Mouse (Mus musculus): ENCODE measurements around the gene Ciz1. TPM values are rescaled to one million over a fixed set of nuclear protein-coding genes. Genes with fewer than 3 reads are reported as not detected.

Ciz1 gene
- polyA plus RNA-seq, 1 experiment from 2014 or later: 44.7 TPM

DNA sequence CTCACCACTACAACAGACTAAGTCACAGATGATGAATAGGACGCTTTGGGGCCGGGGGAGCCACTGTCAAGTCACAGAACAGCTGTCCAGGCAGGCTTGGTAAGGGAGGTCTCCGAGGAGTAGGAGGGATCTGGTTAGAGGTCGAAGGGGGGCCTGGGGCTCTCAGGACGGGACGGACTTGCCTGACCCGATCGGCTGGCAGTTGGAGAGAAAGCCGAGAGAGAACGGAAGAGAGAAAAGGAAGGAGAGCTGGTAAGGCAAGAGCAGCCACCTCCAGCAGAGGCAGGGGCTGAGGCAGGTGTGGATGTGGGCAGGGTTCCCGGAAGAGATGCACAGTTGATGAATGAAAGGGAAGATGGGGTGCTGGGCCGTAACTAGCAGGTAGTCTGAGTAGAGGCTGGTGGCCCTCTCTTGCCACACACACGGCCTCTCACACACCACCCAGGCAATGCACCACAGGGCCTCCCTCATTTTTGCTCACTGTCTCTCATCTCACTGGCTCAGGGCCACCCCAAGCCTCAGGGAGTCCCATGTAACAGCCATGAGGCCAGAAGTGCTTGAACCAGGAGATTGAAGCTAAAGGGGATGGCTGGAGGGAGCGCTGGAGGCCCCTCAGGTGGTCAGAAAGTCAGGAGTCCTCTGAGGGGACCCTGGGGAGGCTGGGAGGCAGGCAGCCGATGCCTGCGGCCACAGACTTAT is 43.1 kb upstream of the Ciz1 start:
- Histone ChIP-seq H3K4me1 (ENCODE audit: control insufficient read depth, insufficient read depth, low read length) (peaks cover 16% of the 10 kb centered on the region), H3K4me3 (ENCODE audit: low read depth, low read length) (no peak overlapping the region), H3K27me3 (ENCODE audit: control insufficient read depth, insufficient read depth, low read length) (no peaks in the 10 kb centered on the region), H3K9me3 (ENCODE audit: control insufficient read depth, low read depth, low read length) (no peaks in the 10 kb centered on the region), H3K9ac (replicated peaks; ENCODE audit: low read depth, low read length) (no peak overlapping the region), H3K36me3 (ENCODE audit: control insufficient read depth, insufficient read depth, low read length) (peaks cover 50% of the 10 kb centered on the region), H3K27ac (ENCODE audit: low read length) (no peak overlapping the region), H3K4me2 (replicated peaks; ENCODE audit: low read depth, low read length) (no peak overlapping the region)
- no peak for ATAC-seq (ENCODE audit: insufficient number of reproducible peaks, insufficient read depth, low FRiP score, low read depth)
- 87% methylated on average over 16 of the region's 16 CpGs for WGBS

DNA sequence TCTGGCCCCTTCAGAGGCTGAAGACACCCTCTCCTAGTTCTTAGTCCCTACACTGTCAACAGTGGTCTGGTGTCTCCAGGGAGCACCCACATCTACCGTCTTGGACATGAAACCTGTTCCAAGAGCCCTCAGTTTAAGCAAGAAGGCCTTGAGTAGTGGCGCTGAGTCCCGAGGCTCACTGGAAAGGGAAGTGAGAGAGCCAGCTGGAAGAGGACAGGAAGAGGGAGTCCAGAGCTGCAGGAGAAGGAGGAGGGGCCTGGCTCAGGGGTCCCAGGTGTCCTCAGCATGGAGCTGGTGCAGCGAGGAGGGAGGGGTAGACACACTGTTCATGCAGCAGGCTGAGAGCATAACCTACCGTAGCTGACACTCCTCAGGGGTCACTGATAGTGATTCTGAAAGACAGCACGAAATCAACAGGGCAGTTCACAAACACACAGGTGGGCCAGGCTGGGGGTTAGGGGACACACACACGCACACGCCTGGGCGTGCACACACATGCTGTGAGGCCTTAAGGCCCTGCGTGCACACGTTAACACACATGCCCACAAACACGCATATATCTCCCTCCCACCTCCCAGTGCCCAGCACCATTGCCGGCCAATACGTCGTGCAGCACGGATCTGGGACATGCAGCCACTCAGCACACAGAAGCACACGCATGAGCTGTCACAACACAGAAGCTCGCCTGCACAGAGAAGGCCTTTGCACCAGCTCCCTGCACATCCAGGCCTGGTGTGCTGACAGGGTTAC is 41.9 kb upstream of the Ciz1 start:
- Histone ChIP-seq H3K4me1 (ENCODE audit: control insufficient read depth, insufficient read depth, low read length) (peaks cover 22% of the 10 kb centered on the region), H3K36me3 (ENCODE audit: control insufficient read depth, insufficient read depth, low read length) (peaks cover 42% of the 10 kb centered on the region; the same call in 1 of the 2 replicates), H3K4me3 (ENCODE audit: low read depth, low read length) (no peak overlapping the region), H3K9me3 (ENCODE audit: control insufficient read depth, low read depth, low read length) (no peaks in the 10 kb centered on the region), H3K27me3 (ENCODE audit: control insufficient read depth, insufficient read depth, low read length) (no peaks in the 10 kb centered on the region), H3K27ac (ENCODE audit: low read length) (no peak overlapping the region), H3K4me2 (replicated peaks; ENCODE audit: low read depth, low read length) (peak overlapping the region; percentile 100), H3K9ac (replicated peaks; ENCODE audit: low read depth, low read length) (no peak overlapping the region)
- 83% methylated on average over 18 of the region's 18 CpGs for WGBS
- no peak for ATAC-seq (ENCODE audit: insufficient number of reproducible peaks, insufficient read depth, low FRiP score, low read depth)

DNA sequence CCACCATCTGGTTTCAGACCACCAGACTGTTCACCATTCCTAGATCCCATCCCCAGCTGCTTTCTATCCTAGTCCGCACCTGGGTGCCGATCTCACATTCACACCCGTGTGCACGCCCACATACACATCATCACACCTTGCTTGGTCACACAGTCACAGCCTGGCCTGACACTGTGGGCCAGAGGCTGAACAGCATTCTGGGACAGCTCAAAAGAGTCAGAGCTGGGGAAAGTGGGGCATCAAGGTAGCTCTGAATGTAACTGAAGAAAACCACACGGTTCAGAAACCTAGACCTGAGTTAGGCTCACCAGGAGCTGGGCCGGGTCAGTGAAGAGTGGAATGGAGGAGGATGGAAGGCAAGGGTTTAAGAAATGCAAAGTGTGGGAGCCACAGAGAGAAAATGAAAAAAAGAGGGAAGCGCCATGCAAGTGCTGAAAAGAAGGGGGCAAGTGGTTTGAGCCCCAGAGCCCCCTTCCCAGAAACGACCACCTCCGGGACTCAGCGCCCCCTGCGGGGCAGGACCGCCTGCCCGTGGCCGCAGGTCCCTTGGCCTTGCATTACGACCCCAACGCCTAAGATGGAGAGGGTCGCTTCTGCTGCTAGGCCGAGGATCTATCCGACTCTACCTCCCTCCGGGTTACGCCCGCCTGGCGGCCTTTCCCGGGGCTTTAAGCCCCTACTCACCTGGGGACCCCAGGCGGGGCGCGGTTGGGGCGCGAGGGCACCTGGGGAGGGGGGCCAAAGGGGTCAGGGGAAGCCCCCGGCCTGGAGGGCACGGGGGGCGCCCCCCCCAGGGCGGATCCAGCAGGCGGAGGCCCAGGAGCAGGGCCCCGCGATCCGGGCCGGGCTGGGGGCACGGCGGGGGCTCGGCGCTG is 40.4 kb upstream of the Ciz1 start:
- Histone ChIP-seq H3K9me3 (ENCODE audit: control insufficient read depth, low read depth, low read length) (no peaks in the 10 kb centered on the region), H3K36me3 (ENCODE audit: control insufficient read depth, insufficient read depth, low read length) (peaks cover 33% of the 10 kb centered on the region; the same call in 1 of the 2 replicates), H3K9ac (replicated peaks; ENCODE audit: low read depth, low read length) (peak overlapping the region; percentile 65), H3K4me1 (ENCODE audit: control insufficient read depth, insufficient read depth, low read length) (peaks cover 35% of the 10 kb centered on the region), H3K4me2 (replicated peaks; ENCODE audit: low read depth, low read length) (peak overlapping the region; percentile 100), H3K4me3 (ENCODE audit: low read depth, low read length) (peak overlapping the region; percentile 82), H3K27ac (ENCODE audit: low read length) (peak overlapping the region; percentile 44; the same call in 1 of the 2 replicates), H3K27me3 (ENCODE audit: control insufficient read depth, insufficient read depth, low read length) (no peaks in the 10 kb centered on the region)
- 9% methylated on average over 36 of the region's 42 CpGs for WGBS
- ATAC-seq (ENCODE audit: insufficient number of reproducible peaks, insufficient read depth, low FRiP score, low read depth): no peak

DNA sequence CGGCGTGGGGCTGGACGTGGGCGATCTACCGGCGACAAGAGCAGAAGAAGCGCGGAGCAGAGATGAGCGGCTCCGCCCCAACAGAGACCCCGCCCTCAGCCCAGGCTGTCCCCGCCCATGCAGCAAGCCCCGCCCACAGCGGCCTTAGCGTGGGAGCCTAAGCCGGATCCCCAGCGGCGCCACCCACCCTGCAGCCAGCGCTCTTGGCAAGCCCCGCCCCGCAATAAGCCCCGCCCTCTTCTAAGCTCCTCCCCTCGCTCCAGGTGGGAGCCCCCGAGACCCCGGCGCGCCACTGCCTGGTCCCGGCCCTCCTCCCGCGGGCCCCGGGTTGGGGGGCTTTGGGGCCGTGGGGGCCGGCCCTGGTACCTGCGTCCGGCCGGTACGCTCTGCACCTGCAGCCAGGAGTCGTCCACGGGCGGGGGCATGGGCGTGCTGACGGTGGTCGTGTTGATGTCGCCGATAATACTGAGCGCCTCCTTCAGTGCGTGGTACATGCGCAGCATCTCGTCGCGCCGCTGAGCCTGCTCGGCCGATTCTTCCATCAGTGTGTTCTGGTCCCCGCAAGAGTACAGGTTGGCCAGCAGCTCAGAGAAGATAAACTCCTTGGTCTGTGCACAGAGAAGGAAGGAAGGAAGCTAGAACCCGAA is 39.7 kb upstream of the Ciz1 start:
- H3K4me2 ChIP-seq (replicated peaks; ENCODE audit: low read depth, low read length): peak overlapping the region; percentile 100
- H3K4me1 ChIP-seq (ENCODE audit: control insufficient read depth, insufficient read depth, low read length): peaks cover 43% of the 10 kb centered on the region
- peak overlapping the region; percentile 44; the same call in 1 of the 2 replicates for H3K27ac ChIP-seq (ENCODE audit: low read length)
- H3K36me3 ChIP-seq (ENCODE audit: control insufficient read depth, insufficient read depth, low read length): peaks cover 25% of the 10 kb centered on the region; the same call in 1 of the 2 replicates
- peak overlapping the region; percentile 82 for H3K4me3 ChIP-seq (ENCODE audit: low read depth, low read length)
- no peaks in the 10 kb centered on the region for H3K27me3 ChIP-seq (ENCODE audit: control insufficient read depth, insufficient read depth, low read length)
- 2% methylated on average over 44 of the region's 56 CpGs for WGBS
- H3K9me3 ChIP-seq (ENCODE audit: control insufficient read depth, low read depth, low read length): no peaks in the 10 kb centered on the region
- ATAC-seq (ENCODE audit: insufficient number of reproducible peaks, insufficient read depth, low FRiP score, low read depth): peak; percentile 79
- peak overlapping the region; percentile 65 for H3K9ac ChIP-seq (replicated peaks; ENCODE audit: low read depth, low read length)

DNA sequence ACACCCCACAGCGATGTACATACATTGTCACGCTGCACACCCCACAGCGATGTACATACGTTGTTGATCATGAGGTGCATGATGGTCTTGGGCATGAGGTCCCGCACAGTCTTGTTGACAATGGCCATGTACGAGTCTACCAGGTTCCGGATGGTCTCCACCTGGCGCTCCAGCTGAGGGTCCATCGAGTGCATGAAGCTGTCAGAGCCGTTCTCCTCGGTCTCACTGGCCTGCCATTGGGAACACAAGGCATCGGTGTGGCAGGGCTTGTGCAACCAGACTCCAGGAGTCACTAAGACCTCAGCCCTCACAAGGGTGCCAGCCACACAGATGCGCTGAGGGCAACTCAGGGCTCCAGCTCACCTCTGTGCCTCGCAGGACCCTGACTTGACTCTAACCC is 37.3 kb upstream of the Ciz1 start:
- H3K9me3 ChIP-seq (ENCODE audit: control insufficient read depth, low read depth, low read length): no peaks in the 10 kb centered on the region
- H3K27ac ChIP-seq (ENCODE audit: low read length): peak overlapping the region; percentile 99
- peak overlapping the region; percentile 30; the same call in 1 of the 2 replicates for H3K4me2 ChIP-seq (replicated peaks; ENCODE audit: low read depth, low read length)
- no peak overlapping the region for H3K4me3 ChIP-seq (ENCODE audit: low read depth, low read length)
- ATAC-seq (ENCODE audit: insufficient number of reproducible peaks, insufficient read depth, low FRiP score, low read depth): no peak
- 89% methylated on average over 14 of the region's 14 CpGs for WGBS
- H3K9ac ChIP-seq (replicated peaks; ENCODE audit: low read depth, low read length): no peak overlapping the region
- H3K27me3 ChIP-seq (ENCODE audit: control insufficient read depth, insufficient read depth, low read length): no peaks in the 10 kb centered on the region
- peaks cover 9% of the 10 kb centered on the region; the same call in 1 of the 2 replicates for H3K36me3 ChIP-seq (ENCODE audit: control insufficient read depth, insufficient read depth, low read length)
- peaks cover 53% of the 10 kb centered on the region for H3K4me1 ChIP-seq (ENCODE audit: control insufficient read depth, insufficient read depth, low read length)

DNA sequence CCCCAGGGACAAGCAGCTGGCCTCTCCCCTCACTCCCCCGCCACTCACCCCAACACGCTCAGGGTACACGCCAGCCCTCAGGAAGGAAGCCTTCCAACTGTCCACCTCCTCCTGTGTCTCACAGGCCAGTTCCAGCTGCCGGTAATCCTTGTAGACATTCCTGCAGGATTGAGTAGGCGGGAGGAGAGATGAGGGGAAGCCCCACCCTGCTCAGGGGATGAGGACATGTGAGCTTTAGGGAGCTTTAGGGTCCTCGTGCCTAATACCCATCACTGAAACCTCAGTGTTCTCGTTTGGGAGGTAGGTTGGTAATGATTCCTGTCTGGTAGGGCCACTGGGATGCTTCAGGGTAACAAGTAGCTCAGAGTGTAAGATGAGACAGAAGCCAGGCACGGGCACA is 36.4 kb upstream of the Ciz1 start:
- Histone ChIP-seq H3K36me3 (ENCODE audit: control insufficient read depth, insufficient read depth, low read length) (0 out of 2 replicates have a peak, but pooled peaks cover 2% of the 10 kb centered on the region), H3K4me1 (ENCODE audit: control insufficient read depth, insufficient read depth, low read length) (peaks cover 58% of the 10 kb centered on the region), H3K27ac (ENCODE audit: low read length) (peak overlapping the region; percentile 99), H3K27me3 (ENCODE audit: control insufficient read depth, insufficient read depth, low read length) (no peaks in the 10 kb centered on the region), H3K9ac (replicated peaks; ENCODE audit: low read depth, low read length) (no peak overlapping the region), H3K4me2 (replicated peaks; ENCODE audit: low read depth, low read length) (peak overlapping the region; percentile 30), H3K9me3 (ENCODE audit: control insufficient read depth, low read depth, low read length) (no peaks in the 10 kb centered on the region), H3K4me3 (ENCODE audit: low read depth, low read length) (no peak overlapping the region)
- no peak for ATAC-seq (ENCODE audit: insufficient number of reproducible peaks, insufficient read depth, low FRiP score, low read depth)
- 4% methylated on average over 8 of the region's 8 CpGs for WGBS

DNA sequence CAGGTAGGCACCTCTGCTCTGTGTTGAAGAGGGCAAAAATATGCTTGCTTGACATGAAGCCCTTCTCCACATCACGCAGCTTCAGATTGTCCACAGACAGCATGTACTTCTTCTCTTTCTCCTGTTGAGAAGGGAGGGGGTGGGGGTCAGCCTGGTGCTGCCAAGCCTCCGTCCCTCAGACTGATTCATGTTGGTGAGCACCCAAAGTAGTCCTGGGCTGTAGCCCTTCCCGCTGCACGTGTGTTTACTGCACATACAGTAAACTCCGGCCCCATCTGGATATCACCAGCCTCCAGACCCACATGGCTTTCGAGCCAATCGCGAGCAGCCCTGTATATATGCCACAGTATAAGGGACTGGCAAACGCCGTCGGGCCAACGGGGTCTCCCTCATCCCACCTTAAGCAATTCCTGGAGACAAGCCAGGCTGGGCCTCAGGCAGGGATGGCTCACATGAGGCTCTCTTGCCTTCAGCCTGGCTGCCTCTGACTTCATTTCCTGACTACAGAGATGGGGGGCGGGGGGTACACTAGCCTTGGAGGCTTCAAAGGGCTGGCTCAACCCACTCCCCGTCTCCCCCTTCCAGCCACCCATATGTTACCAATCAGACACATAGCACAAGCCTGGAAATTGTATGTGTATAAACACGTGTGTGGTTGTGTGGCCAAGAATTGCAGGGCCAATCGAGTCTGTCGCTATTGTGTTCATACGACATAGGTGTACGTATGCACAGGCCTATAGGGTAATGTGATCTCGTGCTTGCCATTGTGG is 35.1 kb upstream of the Ciz1 start:
- WGBS: 34% methylated on average over 20 of the region's 20 CpGs
- H3K4me2 ChIP-seq (replicated peaks; ENCODE audit: low read depth, low read length): peak overlapping the region; percentile 20; the same call in 1 of the 2 replicates

More for the DNA sequence above, 35.1 kb upstream of the Ciz1 start:
- H3K36me3 ChIP-seq (ENCODE audit: control insufficient read depth, insufficient read depth, low read length): peaks cover 2% of the 10 kb centered on the region; the same call in 1 of the 2 replicates
- H3K4me1 ChIP-seq (ENCODE audit: control insufficient read depth, insufficient read depth, low read length): peaks cover 46% of the 10 kb centered on the region
- H3K9me3 ChIP-seq (ENCODE audit: control insufficient read depth, low read depth, low read length): no peaks in the 10 kb centered on the region
- H3K9ac ChIP-seq (replicated peaks; ENCODE audit: low read depth, low read length): no peak overlapping the region
- no peak overlapping the region for H3K4me3 ChIP-seq (ENCODE audit: low read depth, low read length)
- peak overlapping the region; percentile 99 for H3K27ac ChIP-seq (ENCODE audit: low read length)
- ATAC-seq (ENCODE audit: insufficient number of reproducible peaks, insufficient read depth, low FRiP score, low read depth): peak; percentile 8; the same call in 1 of the 2 replicates
- H3K27me3 ChIP-seq (ENCODE audit: control insufficient read depth, insufficient read depth, low read length): no peaks in the 10 kb centered on the region
